In the genomic region with DNA sequence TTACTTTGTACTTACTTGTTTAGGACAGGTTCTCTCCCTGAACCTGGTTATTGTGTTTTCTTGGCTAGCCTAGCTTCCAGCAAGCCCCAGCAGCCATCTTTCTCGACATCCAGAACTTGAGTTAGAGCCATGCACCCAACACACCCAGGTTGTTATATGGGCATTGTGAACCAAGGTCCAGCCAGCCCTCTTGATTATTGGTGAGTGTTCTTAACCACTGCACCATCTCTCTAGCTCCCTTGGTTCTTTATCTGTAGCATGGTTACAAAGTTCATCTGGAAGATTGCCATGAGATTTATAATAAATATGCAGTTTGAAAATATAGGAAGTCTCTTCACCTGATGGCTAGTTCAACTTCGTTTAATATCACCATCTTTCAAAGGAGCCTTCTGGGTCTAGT, we compare ENCODE assay signal across 24 mouse cellular contexts. TPM values are rescaled to one million over a fixed set of nuclear protein-coding genes. Genes with fewer than 3 reads are reported as not detected.
A peak's percentile ranks its signal among the peaks of the same experiment; 100 is the strongest.
DNase-seq lines count a peak whose midpoint lies in the region; ATAC-seq lines count a peak whose summit lies in the region.
"Had no signal": no experiment of that assay in that cellular context is flagged by ENCODE, and none has a peak within 500 bp of the region (broad histone marks: within the 10 kb centered on the region; RNA-seq: fewer than 3 reads in every experiment).

No protein-coding gene starts in this region.

- intact Hi-C loops in left cerebral cortex, postnatal 10 days (cut with DNase I) = no loop called here

- H3K4me1 ChIP-seq in intestine, embryonic 15.5 days (replicated peaks) = peaks cover 2% of the 10 kb centered on the region; the same call in 1 of the 2 replicates
- peaks cover 11% of the 10 kb centered on the region for H3K4me1 ChIP-seq in intestine, embryonic 16.5 days (ENCODE audit: control insufficient read depth, insufficient read depth, low read length)
- H3K4me1 ChIP-seq: forebrain, embryonic 13.5 days; forebrain, embryonic 15.5 days had no signal

- peak; percentile 82 for ATAC-seq in intestine, embryonic 15.5 days
- peak; percentile 84 for ATAC-seq in intestine, embryonic 16.5 days
- ATAC-seq: forebrain, embryonic 13.5 days; forebrain, embryonic 15.5 days had no signal

- no peak overlapping the region for H3K4me3 ChIP-seq in intestine, embryonic 15.5 days (replicated peaks)
- no peak overlapping the region for H3K4me3 ChIP-seq in intestine, embryonic 16.5 days (ENCODE audit: low read length)
- H3K4me3 ChIP-seq: embryonic facial prominence, embryonic 10.5 days; embryonic facial prominence, embryonic 12.5 days; forebrain, embryonic 13.5 days; forebrain, embryonic 15.5 days had no signal

- no peaks in the 10 kb centered on the region for H3K36me3 ChIP-seq in intestine, embryonic 15.5 days
- H3K36me3 ChIP-seq in intestine, embryonic 16.5 days (ENCODE audit: control insufficient read depth, insufficient read depth, low read length) = no peaks in the 10 kb centered on the region
- H3K36me3 ChIP-seq: embryonic facial prominence, embryonic 10.5 days; embryonic facial prominence, embryonic 12.5 days; forebrain, embryonic 15.5 days had no signal

- no peak overlapping the region for H3K9ac ChIP-seq in intestine, embryonic 15.5 days
- no peak overlapping the region for H3K9ac ChIP-seq in intestine, embryonic 16.5 days (ENCODE audit: low read depth, low read length)
- H3K9ac ChIP-seq: embryonic facial prominence, embryonic 12.5 days; forebrain, embryonic 13.5 days; forebrain, embryonic 15.5 days had no signal

- H3K27me3 ChIP-seq in intestine, embryonic 15.5 days (replicated peaks) = no peaks in the 10 kb centered on the region
- H3K27me3 ChIP-seq in intestine, embryonic 16.5 days (replicated peaks; ENCODE audit: control insufficient read depth, insufficient read depth, low read length) = no peaks in the 10 kb centered on the region
- H3K27me3 ChIP-seq: embryonic facial prominence, embryonic 12.5 days; forebrain, embryonic 13.5 days; forebrain, embryonic 15.5 days had no signal

- peak; percentile 79 for DNase-seq in large intestine, adult 2 months (ENCODE audit: low read depth, low spot score)
- DNase-seq in gastrocnemius, postnatal 4 days (ENCODE audit: low spot score in 2 of 2) = no peak
- DNase-seq in left cerebral cortex, postnatal 10 days (ENCODE audit: extremely low spot score in 1 of 2, low spot score in 2 of 2) = no peak
- DNase-seq in frontal cortex, postnatal 10 days (ENCODE audit: low spot score in 2 of 2) = no peak
- DNase-seq: adrenal gland, adult 8-10 months; adrenal gland, postnatal 14 days; adrenal gland, postnatal 36 days; cerebellum, adult 11-12 months; cerebellum, adult 2 months; cerebellum, adult 9-10 months; cerebellum, postnatal 10 days; cerebellum, postnatal 25 days had no signal

- no peaks in the 10 kb centered on the region for H3K9me3 ChIP-seq in intestine, embryonic 15.5 days
- no peaks in the 10 kb centered on the region for H3K9me3 ChIP-seq in intestine, embryonic 16.5 days (ENCODE audit: control insufficient read depth, low read length)
- H3K9me3 ChIP-seq: embryonic facial prominence, embryonic 10.5 days; embryonic facial prominence, embryonic 12.5 days; forebrain, embryonic 13.5 days; forebrain, embryonic 15.5 days had no signal

- no peak overlapping the region for H3K27ac ChIP-seq in intestine, embryonic 15.5 days
- peak overlapping the region; percentile 30 for H3K27ac ChIP-seq in intestine, embryonic 16.5 days (ENCODE audit: low read length)
- H3K27ac ChIP-seq: embryonic facial prominence, embryonic 10.5 days; embryonic facial prominence, embryonic 12.5 days; forebrain, embryonic 13.5 days; forebrain, embryonic 15.5 days had no signal

- 65% methylated on average over 2 of the region's 2 CpGs for WGBS in intestine, embryonic 15.5 days
- 55% methylated on average over 2 of the region's 2 CpGs for WGBS in intestine, embryonic 16.5 days
- WGBS in large intestine, adult 2 months = 27% methylated on average over 2 of the region's 2 CpGs

- H3K4me2 ChIP-seq in intestine, embryonic 15.5 days (replicated peaks) = no peak overlapping the region
- no peak overlapping the region for H3K4me2 ChIP-seq in intestine, embryonic 16.5 days (ENCODE audit: low read depth, low read length)
- H3K4me2 ChIP-seq: embryonic facial prominence, embryonic 12.5 days; forebrain, embryonic 13.5 days; forebrain, embryonic 15.5 days had no signal

RNA-seq across cellular contexts. Expression of a gene that starts 20.5 kb away (rescaled TPM):
- not detected in 2 replicates for polyA plus RNA-seq in intestine, embryonic 15.5 days (2015; fragmentation: Nextera tagmentation; extraction: Ambion mirVana)
- not detected in 2 replicates for polyA plus RNA-seq in intestine, embryonic 16.5 days (2015; fragmentation: Nextera tagmentation; extraction: Ambion mirVana)
- polyA plus RNA-seq in large intestine, adult 2 months (2012; rRNA removed) = not detected in 2 replicates
- under 1 TPM; 0.18 to 0.20 TPM for total RNA-seq in gastrocnemius, postnatal 4 days (2021)
- total RNA-seq in left cerebral cortex, postnatal 10 days (2021) = not detected
- total RNA-seq: adrenal gland, postnatal 14 days; ES-E14; MEL had no signal
- polyA plus RNA-seq: cerebellum, adult 2 months; cortical plate, adult 2 months; embryonic facial prominence, embryonic 10.5 days; forebrain, embryonic 11.5 days; forebrain, embryonic 13.5 days; forebrain, embryonic 15.5 days had no signal

RNA-seq across cellular contexts. Expression of a gene that starts 53.9 kb away (rescaled TPM):
- not detected in 2 replicates for polyA plus RNA-seq in intestine, embryonic 15.5 days (2015; fragmentation: Nextera tagmentation; extraction: Ambion mirVana)
- polyA plus RNA-seq in intestine, embryonic 16.5 days (2015; fragmentation: Nextera tagmentation; extraction: Ambion mirVana) = 0.39 TPM in 1 of 2 replicates, not detected in the other
- polyA plus RNA-seq in large intestine, adult 2 months (2012; rRNA removed) = not detected in 2 replicates
- 1 to 10 TPM in 1 of 2 experiments, under 1 TPM in 1; 0.61 to 1.6 TPM for total RNA-seq in gastrocnemius, postnatal 4 days (2021)
- not detected for total RNA-seq in left cerebral cortex, postnatal 10 days (2021)
- total RNA-seq: adrenal gland, adult 18-20 months; adrenal gland, adult 8-10 months; adrenal gland, postnatal 14 days; adrenal gland, postnatal 36 days; ES-E14; MEL had no signal
- polyA plus RNA-seq: C2C12; cerebellum, adult 2 months; cortical plate, adult 2 months; embryonic facial prominence, embryonic 10.5 days; forebrain, embryonic 11.5 days; forebrain, embryonic 13.5 days; forebrain, embryonic 15.5 days had no signal
